Mouse (Mus musculus) left cerebral cortex, postnatal 36 days (tissue): ENCODE results near the gene Fam117a. TPM values are rescaled to one million over a fixed set of nuclear protein-coding genes. Genes with fewer than 3 reads are reported as not detected.
A peak's percentile ranks its signal among the peaks of the same experiment; 100 is the strongest.

Source experiments
- DNase-seq, 2 experiments: peaks; one replicate each; pipeline ENCODE4 v3.0.0; 2021 to 2022; ENCODE audit warnings: low spot score in 2 of 2, mixed read lengths in 1 of 2
- intact Hi-C: fragments of 180-260 bp; cut with DNase I; formaldehyde crosslinking; loops from one replicate; pipeline ENCODE4 v1.15.1; 2025
- total RNA-seq, 2 experiments: library from RNA; stranded (reverse); gene quantifications; 2 replicates each; pipeline ENCODE4 v1.2.3; 2021

Gene Fam117a
- total RNA-seq, 2 experiments from 2014 or later, result 3.1 to 5.9 TPM

- no peak for DNase-seq
- intact Hi-C loops, result loop anchor here (1.0 to 2.0 kb wide), 2 partner anchors 75 to 136 kb away; partner anchors contain the start of gene Kat7
Measured at GRCm38 (mm10) chr11:95384973-95385320, 48.1 kb downstream of the Fam117a start.

GRCm38 (mm10) chr11:95387354-95387753 lies 50.5 kb downstream of the Fam117a start:
- intact Hi-C loops, result no loop called here

GRCm38 (mm10) chr11:95389006-95389405 lies 52.2 kb downstream of the Fam117a start:
- DNase-seq, result no peak
- intact Hi-C loops, result no loop called here

More at GRCm38 (mm10) chr11:95387354-95387753, 50.5 kb downstream of the Fam117a start:
- no peak for DNase-seq

- no peak for DNase-seq
- intact Hi-C loops, result loop anchor here (10.0 kb wide), 1 partner anchor 274 kb away; the partner anchor contains the start of gene Phb
Measured at GRCm38 (mm10) chr11:95390420-95390819, 53.6 kb downstream of the Fam117a start.

- DNase-seq, result no peak
- intact Hi-C loops, result loop anchor here (10.0 kb wide), 1 partner anchor 274 kb away; the partner anchor contains the start of gene Phb
Measured at GRCm38 (mm10) chr11:95391201-95391600, 54.4 kb downstream of the Fam117a start.

GRCm38 (mm10) chr11:95391743-95392142 lies 54.9 kb downstream of the Fam117a start:
- DNase-seq, result peak in 1 of 2 experiments; percentile 48
- intact Hi-C loops, result loop anchor here (10.0 kb wide), 1 partner anchor 273 kb away; the partner anchor contains the start of gene Phb

GRCm38 (mm10) chr11:95392223-95392667 lies 55.4 kb downstream of the Fam117a start:
- intact Hi-C loops, result loop anchor here (10.0 kb wide), 1 partner anchor 273 kb away; the partner anchor contains the start of gene Phb
- DNase-seq, result peak; percentile 60 to 68

- intact Hi-C loops, result loop anchor here (10.0 kb wide), 1 partner anchor 272 kb away; the partner anchor contains the start of gene Phb
Measured at GRCm38 (mm10) chr11:95392708-95393499, 56.1 kb downstream of the Fam117a start.

GRCm38 (mm10) chr11:95393500-95393816 lies 56.6 kb downstream of the Fam117a start:
- DNase-seq, result no peak
- intact Hi-C loops, result loop anchor here (10.0 kb wide), 1 partner anchor 271 kb away; the partner anchor contains the start of gene Phb

More at GRCm38 (mm10) chr11:95392708-95393499, 56.1 kb downstream of the Fam117a start:
- no peak for DNase-seq

GRCm38 (mm10) chr11:95394112-95394511 lies 57.3 kb downstream of the Fam117a start:
- intact Hi-C loops, result loop anchor here (10.0 kb wide), 1 partner anchor 271 kb away; the partner anchor contains the start of gene Phb
- DNase-seq, result no peak

- no peak for DNase-seq
- intact Hi-C loops, result loop anchor here (5.0 to 10.0 kb wide), 2 partner anchors 81 to 268 kb away; partner anchors contain the start of gene Phb
Measured at GRCm38 (mm10) chr11:95396548-95396947, 59.7 kb downstream of the Fam117a start.

- intact Hi-C loops, result loop anchor here (2.0 to 10.0 kb wide), 4 partner anchors 35 to 267 kb away; partner anchors contain the start of gene Phb
- peak; percentile 68 to 79 for DNase-seq
Measured at GRCm38 (mm10) chr11:95397843-95398835, 61.3 kb downstream of the Fam117a start.

- intact Hi-C loops, result loop anchor here (2.0 to 10.0 kb wide), 4 partner anchors 33 to 265 kb away; partner anchors contain the start of gene Phb
Measured at GRCm38 (mm10) chr11:95399520-95400020, 62.8 kb downstream of the Fam117a start.

GRCm38 (mm10) chr11:95401568-95401967 lies 64.8 kb downstream of the Fam117a start:
- no peak for DNase-seq
- intact Hi-C loops, result no loop called here

More at GRCm38 (mm10) chr11:95399520-95400020, 62.8 kb downstream of the Fam117a start:
- no peak for DNase-seq

- no peak for DNase-seq
- intact Hi-C loops, result no loop called here
Measured at GRCm38 (mm10) chr11:95402196-95402595, 65.4 kb downstream of the Fam117a start.

- intact Hi-C loops, result no loop called here
- DNase-seq, result no peak
Measured at GRCm38 (mm10) chr11:95402658-95403101, 65.9 kb downstream of the Fam117a start.

- DNase-seq, result no peak
- intact Hi-C loops, result no loop called here
Measured at GRCm38 (mm10) chr11:95403382-95404340, 66.8 kb downstream of the Fam117a start.

- DNase-seq, result no peak
- intact Hi-C loops, result no loop called here
Measured at GRCm38 (mm10) chr11:95405771-95406170, 69.0 kb downstream of the Fam117a start.
